Mouse (Mus musculus) skeletal muscle tissue, adult 2 months (tissue): ENCODE results near the gene BC025446.
"Not testable (repeated sequence)": the region's sequence is repeated elsewhere in the genome, so short reads cannot be mapped to it uniquely, and the experiment has no call there.

ENCODE experiments used
- DNase-seq: peaks from one replicate; pipeline ENCODE4 v3.0.0-alpha.2; 2012; ENCODE audit warnings: low read depth, low spot score

The BC025446 gene

DNA sequence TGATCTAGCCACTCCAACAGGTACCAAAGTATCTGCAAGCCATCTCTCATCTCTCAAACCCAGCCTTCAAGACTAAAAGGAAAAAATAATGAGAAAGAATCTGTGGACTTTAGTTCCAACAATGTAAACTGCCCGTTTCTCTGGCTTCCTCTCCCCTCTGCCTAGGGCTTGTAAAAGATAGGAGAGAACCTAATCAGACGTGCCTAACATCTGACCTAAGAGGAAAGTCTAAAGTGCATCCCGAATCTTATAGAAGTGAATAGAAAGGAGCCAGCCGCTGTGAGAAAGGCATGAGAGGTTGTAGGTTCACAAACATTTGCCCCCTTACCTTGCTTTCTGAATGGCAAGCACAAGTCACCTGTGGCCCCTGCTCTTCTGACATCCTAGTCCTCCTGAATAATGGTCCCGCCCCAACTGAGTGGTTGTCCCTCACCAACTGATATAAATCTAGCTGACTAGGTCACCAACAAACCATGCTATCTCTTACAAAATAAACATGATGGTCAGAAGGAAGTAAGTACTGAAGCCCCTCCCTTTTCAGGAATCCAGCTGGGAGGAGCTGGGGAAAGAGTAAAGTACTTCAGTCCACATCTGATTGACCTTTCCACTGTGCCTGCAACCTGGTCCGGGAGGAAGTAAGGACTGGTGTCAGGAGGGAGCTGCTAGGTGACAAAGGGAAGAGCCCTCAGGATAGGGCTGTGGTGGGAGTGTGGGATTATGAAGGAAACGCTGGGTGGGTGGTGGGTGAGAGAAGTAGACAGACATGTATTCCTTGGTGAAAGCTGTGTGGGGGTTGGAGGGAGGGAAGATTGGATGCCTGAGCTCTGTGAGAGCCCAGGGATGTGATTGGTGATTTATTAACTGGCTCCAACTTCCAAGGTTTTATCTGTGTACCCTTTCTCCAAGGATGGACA lies at the start of gene BC025446:
BC025446 (plus strand) TSS at position 599 of the 914 bp plus-strand sequence.
- no peak for DNase-seq

DNA sequence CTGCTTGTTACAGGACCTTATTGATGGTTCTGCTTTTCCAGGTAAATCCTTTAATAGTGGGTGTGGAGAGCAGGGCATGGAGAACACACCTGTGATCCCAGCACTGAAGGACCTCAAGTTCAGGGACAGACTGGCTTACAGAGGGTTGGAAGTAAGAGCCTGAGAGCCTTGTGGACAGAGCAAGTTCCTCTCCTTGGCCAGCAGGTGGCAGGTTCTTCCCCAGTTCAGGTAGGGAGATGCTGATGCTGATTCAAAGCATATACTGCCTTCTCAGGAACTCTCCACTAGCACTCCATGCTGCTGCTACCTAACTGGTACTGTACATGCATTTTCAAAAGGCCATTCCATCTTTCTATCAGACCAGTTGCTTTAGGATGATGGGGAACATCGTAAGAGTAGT lies 40.7 kb upstream of the BC025446 start:
- DNase-seq, result peak; percentile 3

DNA sequence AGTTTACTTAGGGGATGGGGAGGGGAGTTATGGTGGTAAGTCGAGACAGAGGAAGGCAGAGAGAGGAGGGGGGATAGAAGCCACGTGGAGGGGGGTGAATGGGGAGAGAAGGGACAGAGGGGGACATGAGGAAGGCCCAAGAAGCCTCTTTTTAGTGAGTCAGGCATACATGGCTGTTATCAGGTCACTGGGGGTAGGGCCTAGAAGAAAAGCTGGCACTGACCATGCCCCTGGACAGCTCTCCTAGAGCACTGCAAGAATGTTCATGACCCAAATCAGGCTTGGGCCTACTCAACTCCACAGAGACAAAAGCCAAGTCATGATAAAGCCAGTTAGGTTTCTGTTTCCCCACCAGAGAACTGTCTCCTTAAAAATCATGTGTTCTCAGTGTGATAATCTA lies 29.9 kb upstream of the BC025446 start:
- DNase-seq, result no peak

DNA sequence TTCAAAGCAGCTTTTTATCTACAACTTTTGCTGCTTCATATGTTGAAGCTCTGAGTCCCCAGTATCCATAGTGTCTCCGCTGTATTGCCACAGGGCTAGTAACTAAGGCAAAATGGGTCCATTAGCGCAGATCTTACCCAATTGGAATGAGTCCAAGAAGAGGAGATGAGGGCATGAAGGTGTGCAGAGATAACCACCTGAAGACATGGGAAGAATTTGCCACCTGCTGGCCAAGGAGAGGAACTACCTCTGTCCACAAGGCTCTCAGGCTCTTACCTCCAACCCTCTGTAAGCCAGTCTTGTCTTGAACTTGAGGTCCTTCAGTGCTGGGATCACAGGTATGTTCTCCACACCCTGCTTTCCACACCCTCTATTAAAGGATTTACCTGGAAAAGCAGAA lies 27.1 kb upstream of the BC025446 start:
- no peak for DNase-seq

DNA sequence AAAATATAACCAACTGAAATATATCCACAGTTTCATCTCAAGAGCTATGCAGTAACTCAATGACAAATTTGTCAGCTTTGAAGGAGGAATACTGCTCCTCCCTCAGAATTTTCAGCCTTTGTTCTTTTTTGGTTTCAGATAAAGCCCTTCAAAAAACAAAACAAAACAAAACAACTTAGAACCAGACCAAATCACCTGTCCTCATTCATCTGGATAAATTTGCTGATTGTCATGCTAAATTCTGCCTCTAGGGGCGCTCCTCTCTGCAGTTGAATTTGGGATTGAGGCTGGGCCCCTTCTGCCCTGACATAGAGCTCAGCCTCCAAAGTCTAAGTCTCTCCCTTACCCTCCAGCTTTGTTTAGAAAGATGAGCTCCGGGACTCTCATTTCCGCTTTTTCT lies 25.6 kb upstream of the BC025446 start:
- DNase-seq, result not testable (repeated sequence)

DNA sequence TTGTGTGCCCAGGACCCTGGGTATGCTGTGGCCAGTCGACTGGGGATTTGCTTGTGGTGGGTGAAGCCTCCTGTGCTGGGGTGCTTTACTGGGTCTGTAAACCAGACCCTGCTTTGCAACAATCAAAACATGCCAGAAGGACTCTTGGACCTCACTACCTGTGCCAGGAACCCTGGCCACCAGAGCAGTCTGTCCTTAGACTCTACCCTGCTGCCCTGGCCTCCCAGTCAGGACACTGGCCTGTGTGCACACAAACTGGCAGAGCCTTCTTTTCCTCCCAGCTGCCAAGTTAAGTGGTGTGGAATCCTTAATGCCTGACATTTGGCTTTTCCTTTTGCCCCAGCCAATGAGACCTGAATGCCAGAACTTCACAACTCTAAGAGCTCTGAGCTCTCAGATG lies 655 bp downstream of the BC025446 start:
- no peak for DNase-seq

DNA sequence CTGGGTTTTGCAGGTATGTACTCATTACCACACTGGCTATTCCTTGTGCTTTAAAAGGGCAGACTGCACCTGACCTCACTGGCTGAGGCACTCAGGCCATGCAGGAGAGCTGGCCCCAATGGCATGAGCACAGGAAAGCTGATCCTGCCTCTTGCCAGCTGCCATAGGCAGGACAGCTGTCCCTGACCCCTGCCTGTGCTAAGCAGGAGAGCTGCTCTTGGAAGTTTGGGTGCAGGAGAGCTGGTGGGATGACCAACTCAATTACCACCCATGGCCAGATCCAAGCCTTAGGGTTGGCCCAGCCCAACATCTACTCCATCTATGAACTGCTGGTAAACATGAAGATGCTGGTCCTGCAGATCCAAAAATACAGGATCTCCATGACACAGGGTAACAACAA lies 5.8 kb downstream of the BC025446 start:
- DNase-seq, result no peak

DNA sequence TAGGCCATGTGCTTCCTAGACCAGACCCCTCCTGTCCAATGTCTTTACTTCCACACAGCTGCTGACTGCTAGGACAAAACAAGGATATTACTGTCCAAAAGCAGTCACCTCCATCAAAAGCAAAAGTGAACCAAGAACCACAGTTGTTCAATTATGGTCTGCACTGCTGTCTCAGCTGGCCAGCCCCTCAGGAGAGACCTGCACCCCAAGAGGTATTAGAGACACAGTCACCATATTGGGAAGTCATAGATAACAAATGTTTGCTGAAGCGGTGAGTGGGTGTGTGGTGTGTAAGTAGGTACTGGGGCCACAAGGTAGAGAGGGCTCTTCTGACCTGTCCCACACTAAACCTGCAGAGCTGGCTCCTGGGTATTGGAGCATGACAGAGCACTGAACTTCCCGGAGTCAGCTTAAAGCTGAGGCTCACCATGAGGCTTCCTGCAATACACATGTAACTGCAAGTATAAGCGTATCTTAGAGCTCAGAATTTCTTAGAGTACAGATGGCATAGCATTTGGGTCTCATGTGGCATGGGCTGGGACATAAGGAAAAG lies 21.6 kb downstream of the BC025446 start:
- DNase-seq, result no peak

DNA sequence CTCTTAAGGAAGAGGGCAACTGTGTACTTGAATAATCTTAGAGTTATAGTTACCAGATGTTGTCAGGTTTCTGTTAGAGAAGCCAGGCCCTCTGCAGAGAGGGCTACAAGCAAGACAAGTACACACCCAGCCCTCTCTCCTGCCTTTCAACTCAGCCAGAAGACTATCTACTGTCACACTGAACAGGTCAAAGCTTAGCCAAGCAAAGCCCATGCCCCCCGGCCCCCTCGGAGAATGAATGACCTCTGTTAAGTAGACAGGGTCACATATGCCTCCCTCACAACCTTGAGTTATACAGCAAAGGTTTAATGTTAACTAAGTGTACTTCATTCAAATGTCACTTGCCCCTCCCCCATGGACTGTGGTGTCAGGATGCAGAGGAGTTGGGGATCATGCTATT lies 24.4 kb downstream of the BC025446 start:
- DNase-seq, result no peak

DNA sequence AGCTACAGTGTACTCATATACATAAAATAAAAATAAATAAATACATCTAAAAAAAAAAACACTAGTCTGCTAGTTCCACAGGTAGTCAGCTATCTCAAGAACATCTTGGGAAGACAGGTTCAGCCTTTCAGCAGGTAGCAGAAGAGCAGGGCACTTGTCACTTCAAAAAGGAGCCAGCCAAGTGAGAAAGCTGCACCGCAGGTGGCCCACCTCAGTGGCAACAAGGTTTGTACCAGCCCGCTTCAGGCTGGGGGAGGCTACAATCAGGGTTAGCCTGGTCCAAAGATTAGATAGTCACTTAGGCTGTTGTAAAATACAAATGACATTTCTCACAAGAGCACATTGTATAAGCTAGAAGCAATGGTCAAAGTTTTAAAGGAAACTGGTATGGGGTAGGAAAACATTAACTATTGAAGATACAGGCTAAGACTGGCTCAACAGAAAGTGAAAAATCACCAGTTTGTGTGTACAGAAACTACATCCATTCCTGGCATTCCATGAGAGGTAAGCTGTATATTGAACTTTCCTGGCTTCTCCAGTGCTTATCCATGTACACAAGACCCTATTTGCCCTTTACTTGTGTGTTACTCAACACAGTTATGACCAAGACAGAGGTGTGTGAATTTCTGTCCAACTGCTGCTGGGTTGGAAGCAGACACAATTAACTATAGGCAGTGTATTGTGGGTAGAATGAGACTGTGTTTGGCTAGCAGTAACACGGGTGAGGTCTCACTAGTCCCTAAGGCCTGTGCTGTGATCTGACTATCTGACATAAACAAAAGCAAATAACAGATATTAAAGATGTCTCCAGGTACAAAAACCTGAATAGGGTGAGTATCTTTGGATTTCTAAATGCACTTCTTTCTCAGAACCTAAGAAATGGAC lies 26.8 kb downstream of the BC025446 start:
- DNase-seq, result no peak

DNA sequence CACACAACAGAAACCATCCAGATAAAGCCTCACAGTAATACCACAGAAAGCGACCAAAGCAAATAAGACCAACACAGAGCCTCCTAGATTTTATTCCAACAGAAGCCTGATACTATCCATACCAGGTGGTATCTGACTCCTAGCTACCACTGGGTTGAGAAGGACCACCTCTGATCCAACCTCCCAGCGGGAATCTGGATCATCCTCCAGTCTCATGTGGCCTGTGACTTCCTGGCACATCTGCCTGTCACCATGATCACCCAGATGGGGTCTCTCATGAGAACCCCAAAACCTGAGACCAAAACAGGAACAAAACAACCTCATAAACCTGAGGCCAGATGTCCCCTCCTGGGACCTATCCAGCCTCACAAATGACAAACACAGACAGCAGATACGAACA lies 38.5 kb downstream of the BC025446 start:
- DNase-seq, result no peak

DNA sequence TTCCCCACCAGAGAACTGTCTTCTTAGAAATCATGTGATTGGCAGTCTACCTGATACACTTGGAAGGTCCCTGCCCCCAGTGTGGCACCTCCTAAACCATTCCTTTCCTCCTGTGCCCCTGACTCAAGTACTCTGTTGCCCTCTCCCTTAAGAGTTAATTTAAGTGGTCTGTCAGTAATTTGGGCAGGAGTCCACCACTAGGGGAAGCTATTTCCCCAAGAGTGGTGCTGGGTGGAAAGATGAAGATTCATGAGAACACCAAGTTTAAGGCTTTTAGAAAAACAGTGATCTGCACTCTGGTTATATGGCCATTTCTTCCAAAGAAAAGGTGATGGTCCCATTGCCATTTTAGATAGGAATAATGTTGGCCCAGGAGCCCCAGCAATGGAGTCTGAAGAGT lies 49.7 kb downstream of the BC025446 start:
- DNase-seq, result no peak

DNA sequence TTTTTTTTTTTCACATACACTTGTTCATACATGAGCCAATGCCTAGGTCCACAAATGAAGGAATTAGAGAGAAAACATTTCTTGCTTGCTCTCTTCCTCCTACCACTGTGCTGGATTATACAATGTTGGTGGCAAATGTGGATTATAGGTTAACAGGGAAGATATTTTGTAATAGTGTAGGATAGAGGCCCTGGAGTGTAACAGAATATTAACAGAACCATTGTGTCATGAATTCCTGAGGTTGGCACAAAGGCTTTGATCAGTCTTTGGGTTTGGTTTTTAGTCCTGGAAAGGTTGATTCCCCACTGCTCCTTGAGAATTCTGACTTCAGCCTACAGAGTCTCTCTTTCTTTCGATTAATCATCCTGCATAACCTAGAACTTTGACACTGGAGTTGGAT lies 50.5 kb downstream of the BC025446 start:
- no peak for DNase-seq

DNA sequence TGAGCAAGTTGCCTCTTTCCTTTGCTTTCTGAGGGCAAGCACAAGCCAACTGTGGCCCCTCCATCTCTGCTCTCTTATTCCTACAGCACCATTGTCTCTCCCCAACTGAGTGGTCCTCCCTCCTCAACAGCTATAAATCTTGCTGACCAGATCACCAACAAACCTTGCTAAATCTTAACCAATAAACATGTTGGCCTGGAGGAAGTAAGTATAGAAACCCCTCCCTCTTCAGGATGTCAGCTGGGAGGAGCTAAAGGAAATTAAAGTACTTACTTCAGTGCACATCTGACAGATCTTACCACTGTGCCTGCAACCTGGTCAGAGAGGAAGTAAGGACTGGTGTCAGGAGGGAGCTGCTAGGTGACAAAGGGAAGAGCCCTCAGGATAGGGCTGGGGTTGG lies 51.9 kb downstream of the BC025446 start, which contains the start of gene Ly6f:
Ly6f (plus strand) TSS at position 301 of the 400 bp plus-strand sequence.
- no peak for DNase-seq

DNA sequence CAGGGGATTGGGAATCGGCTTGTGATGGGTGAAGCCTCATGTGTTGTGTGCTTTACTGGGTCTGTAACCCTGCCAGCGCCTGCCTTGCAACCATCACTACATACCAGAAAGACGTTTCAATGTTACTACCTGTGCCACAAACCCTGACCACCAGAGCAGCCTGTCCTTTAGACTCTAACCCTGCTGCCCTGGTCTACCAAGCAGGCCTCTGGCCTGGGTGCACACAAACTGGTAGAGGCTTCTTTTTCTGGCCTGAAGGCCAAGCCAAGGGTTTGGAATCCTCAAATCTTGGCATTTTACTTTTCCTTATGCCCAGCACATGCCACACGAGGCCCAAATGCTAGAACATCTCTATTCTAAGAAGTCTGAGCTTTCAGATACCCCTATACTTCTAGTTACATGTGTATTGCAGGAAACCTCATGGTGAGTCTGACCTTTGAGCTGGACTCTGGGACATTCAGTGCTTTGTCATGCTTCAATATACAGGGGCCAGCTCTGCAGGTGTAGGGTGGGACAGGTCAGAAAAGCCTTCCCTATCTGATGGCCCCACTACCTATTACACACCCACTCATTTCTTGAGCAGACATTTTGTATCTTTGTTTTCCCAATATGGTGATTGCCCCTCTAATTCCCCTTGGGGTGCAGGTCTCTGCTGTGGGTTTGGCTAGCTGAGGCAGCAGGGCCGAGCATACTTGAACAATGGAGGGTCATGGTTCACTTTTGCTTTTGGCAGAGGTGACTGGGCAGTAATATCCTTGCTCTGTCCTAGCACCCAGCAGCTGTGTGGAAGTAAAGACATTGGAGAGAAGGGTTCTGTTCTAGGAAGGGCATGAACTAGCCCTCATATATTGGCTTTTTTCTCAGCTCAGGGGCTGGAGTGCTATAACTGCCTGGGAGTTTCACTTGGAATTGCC lies 53.0 kb downstream of the BC025446 start:
- no peak for DNase-seq

DNA sequence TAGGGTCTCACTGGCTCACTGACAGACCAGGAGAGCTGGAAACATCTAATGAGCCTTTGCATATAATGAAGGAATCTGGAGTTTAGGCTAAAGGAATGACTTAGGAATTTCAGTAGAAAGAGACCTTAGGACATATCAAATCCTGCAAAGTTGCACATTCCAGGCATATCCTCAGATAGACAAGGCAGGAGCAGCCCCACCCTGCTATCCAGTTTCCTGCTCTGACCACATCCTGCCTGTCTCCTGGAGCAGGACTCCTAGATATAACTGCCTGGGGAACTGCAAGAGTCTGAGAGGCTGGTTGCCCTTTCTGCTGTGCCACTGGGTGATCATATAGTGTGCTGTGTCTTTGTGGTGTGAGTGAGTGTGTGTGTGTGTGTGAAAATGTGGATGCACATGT lies 54.0 kb downstream of the BC025446 start:
- no peak for DNase-seq

DNA sequence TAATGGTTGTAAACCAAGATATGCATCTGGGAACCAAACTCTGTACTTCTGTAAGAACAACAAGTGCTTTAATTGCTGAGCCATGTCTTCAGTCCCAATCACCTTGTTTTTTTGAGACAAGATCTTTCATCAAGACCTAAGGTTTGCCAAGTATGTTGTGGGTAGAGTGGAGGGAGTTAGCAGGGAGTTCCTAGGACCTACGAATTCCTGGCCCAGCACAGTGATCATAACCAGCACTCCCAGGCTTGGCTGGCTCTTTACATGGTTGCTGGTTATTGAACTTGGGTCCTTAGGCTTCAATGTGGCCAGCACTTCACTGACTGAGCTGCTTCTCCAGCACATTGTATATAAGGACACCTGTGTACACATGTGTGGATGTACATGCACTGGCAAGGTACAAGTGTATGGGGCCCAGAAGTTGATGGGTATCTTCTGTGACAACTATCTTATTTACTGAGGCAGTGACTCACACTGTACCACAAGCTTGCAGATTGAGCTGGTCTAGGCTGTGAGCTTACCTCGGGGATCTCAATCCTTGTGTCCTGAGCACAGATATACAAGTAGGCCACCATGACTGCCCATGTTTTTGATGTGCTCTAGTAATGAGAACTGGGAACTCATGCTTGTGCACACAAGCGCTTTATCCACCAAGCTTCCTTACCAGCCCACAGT lies 54.7 kb downstream of the BC025446 start:
- DNase-seq, result no peak

DNA sequence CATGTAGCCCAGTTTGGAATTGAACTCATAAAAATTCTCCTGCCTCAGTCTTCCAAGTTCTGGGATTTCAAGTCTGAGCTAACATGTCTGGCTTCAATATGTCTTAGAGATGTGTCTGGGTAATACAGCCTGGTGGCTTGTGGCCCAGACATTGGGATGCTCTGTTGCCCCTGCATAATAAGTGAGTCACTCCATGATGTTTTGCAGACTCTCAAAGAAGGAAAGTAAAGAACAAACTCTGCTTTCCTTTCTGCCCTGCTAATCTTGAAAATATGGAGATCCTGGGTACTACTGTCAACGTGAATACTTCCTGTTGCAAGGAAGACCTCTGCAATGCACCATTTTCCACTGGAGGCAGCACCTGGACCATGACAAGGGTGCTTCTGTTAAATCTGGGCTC lies 55.2 kb downstream of the BC025446 start:
- no peak for DNase-seq

DNA sequence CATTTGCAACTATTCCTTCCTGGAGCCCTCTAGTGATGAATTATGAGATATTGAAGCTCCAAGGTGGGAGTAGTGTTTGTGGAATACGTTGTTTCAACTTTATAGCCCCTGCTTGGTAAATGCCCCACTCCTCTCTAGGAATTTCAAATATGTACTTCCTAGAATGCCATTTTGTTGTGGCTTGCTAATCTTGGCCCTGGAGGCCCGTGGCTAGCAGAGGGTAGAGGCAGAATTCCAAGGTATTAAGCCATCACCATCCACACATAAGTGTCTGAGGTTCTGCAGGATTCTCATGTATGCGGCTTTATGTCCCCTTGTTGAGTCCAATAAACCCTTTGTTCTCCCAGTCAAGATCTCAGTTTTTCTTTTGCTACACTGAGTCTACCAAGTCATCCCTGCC lies 55.7 kb downstream of the BC025446 start:
- no peak for DNase-seq
